Mouse (Mus musculus) urinary bladder, adult 2 months (tissue): ENCODE data around the gene Ap2a1. TPM values are rescaled to one million over a fixed set of nuclear protein-coding genes. Genes with fewer than 3 reads are reported as not detected.
"Not testable (repeated sequence)": the region's sequence is repeated elsewhere in the genome, so short reads cannot be mapped to it uniquely, and the experiment has no call there.

Source experiments
- DNase-seq: peaks from one replicate; pipeline ENCODE4 v3.0.0; 2022; ENCODE audit warnings: low spot score
- polyA plus RNA-seq: library from polyadenylated mRNA; depleted of rRNA; stranded (reverse); fragments of >200 nt; gene quantifications from 2 replicates; pipeline ENCODE4 v1.2.3, GENCODE M21; 2012

Ap2a1 gene
- polyA plus RNA-seq, 1 experiment, result 77.7 TPM

DNA sequence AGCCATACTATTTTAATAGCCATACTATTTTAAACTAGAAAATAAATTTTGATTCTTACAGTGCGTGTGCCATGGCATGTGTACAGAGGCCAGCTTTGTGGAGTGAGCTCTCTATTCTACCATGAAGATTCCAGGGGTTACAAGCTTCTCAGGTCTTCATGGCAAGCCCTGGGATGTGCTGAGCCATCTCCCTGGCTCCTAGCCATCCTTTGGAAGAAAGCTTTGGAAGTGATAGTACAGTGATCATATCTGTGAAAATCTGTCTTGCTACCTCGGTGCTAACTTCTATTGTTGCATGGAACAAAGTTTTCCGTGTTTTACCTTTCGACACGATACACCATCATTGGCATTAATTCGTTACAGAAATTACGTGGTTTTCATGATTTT, 34.1 kb downstream of the Ap2a1 start:
- DNase-seq, result no peak

DNA sequence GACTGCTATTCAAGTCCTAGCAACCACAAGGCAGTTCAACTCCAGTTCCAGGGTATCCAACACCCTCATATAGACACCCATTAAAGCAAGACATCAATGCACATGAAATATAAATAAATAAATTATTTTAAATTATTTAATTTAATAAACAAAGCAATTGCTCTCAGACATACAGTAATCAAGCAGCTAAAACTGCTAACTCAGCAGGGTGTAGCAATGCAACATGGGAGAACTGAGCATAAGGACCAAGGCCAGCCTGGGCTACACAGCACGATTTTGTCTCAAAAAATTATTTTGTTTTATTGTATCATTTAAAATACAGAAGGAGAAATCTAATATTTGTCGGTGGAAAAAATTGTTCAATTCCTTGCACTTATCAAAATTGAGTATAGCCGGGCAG, 35.1 kb downstream of the Ap2a1 start:
- no peak for DNase-seq

DNA sequence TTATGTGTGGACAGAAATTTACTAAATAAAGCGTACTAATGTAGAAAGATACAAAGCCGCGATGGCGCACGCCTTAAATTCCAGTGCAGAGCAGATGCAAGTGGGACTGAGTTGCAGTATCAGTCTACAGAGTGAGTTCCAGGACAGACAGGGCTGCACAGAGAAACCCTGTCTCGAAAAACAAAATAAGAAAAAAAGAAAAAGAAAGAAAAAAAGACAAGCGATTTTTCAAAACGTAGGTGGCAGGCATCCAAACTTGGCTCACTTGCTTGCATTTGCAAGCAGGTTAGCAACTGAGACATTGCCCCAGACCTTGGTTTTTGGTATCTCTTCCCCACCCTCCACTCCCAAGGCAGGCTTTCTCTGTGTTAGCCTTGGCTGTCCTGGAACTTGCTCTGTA, 36.1 kb downstream of the Ap2a1 start:
- no peak for DNase-seq

DNA sequence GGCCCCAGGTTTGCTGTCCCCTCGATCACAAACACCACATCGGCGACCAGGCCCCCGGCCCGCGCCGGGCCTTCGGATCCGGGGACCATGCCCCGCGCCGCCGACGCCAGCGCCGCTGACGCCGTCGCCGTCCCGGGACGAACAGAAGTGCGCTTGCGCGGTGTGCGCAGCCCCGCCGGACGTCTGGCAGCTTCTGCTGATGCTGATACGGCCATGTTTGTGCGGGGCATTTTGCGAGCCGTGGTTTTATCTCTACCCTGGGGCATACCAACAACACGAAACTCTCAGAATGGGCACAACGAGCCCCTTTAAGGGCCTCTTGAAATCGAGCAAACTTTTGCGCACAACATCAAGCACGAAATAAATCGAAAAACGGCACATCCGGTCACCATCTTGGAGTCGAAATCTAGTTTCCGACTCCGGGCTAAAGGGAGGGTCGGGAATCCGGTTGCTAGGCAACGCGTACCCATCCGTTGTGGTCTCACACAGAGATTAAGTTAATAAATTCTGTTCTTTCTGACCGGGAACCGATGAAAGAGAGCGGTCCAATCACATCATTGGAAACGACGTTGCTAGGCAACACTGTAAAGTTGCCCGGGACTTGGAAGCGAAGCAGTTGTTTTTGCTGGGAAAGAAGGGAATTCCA, 36.9 kb downstream of the Ap2a1 start, which contains the start of gene Med25:
Gene Med25 (minus strand): TSS at position 437 of the 646 bp plus-strand sequence.
- peak; percentile 79 for DNase-seq

DNA sequence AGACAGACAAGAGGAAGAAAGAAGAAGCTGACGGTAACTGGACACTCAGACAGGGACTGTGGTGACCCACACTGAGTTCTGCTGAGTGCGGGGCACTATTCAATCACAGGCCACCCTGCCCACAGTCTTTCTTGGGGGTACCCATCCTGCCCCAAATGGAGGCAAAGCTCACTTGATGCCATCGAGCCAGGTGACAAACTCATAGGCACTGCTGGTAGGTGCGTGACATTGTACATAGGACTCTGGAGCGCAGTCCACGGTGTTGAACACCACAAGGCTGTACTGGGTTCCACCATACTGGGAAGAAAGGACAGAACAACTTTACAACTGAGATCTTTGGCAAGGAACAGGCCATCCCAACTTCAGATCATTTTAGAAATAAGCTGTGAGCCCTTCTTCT, 37.7 kb downstream of the Ap2a1 start:
- no peak for DNase-seq

DNA sequence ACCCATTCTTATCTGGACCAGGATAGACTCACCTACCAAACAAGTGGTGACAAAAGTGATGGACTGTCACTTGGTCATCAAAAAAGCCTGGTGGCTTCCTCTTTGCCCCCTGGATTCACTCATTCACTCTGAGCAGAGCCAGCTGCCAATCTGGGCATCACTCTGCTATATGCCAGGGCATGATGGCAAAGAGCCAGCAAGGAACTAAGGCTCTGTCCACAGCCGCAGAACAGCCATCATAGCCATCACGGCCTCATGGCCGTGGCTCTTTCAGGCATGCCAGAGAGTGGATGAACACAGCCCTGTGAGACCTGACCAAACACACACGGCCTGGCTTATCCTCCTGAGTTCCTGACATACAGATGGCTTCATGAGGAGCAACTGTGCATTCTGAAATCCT, 38.6 kb downstream of the Ap2a1 start:
- DNase-seq, result no peak

DNA sequence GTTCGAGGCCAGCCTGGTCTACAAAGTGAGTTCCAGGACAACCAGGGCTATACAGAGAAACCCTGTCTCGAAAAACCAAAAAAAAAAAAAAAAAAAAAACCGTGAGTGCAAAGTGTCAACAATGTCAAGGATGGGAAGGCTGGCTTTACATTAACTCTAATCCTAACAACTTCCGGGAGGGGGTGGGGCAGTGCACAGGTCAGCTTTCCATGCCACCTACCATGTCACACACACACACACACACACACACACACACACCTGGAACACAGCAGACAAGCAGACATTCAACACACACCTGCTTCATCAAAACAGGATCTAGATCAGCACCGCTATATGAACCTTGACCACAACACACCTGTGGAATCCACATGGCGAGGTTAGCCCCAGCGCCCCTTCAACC, 39.1 kb downstream of the Ap2a1 start:
- no peak for DNase-seq

DNA sequence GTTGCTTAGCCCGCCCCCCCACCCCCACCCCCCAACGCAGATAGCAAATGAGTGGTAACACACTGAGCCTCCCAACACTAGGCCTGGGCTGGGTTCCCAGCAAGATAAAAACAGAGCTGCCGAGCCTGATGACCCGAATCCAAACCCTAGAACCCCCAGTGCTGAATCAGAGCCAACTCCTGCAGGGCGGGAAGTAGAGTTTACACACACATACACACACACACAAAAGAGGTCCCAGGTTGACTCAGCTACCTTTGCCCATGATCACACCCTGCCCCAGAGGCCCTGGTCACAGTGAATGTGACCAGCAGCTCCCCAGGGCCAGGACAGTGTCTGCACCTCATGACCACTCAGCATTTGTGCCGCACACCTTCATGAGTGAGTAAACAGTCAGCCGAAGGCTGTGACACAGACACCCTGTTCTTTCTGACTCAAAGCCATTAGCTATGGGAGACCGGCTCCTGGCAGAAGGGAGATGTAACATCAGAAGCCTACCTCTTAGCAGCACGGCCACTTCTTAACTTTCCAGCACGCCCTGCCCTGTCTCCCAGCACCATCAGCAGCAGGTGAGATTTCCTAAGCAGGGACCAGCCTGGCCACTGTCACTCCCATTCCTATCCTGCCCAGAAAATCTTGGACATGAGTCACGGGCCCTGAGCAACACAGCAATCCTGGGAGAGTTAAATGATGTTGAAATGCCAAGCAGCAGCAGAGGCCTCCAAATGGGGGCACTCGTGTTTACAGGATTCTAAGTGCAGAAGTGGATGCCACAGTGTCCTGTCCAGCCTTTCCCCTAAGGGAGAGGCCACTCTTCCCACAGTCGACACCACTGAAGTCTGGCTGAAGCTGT, 40.8 kb downstream of the Ap2a1 start:
- DNase-seq, result no peak

DNA sequence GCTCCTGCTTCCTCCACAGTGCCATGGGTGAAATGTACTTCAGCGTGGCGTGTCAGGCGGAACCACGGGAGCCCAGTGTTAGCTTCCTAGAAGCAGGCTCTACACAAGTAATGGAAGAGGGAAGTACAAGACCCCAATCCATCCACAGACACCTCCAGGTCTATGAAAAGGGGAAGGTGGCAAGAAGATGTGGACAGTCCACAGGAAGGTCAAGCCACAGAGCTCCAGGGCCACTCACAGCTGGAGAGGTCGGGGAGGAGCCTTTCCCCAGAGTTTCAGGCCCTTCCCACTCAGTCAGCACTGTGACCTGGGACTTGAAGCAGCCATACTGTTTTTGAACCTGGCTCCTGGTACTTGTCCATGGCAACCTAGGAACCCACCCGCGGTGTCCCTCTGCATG, 42.3 kb downstream of the Ap2a1 start:
- DNase-seq, result no peak

DNA sequence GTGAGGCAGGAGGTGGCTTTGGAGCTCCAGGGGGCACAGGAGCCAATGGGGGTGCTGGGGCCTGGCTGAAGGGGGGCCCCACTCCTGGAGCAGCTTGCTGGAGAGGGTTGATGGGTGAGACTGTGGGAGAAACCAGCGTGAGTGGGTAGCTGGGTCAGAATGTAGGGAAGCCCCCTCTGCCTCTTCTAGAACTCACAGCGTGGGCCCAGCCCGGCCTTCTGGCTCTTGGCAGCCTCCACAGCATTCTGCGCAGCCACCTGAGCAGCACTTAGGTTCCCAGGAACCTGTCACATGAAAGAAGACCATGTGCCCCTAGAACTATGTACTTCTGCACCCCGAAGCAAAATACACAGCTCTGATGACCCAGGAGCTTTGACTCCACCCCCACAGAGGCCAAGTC, 44.7 kb downstream of the Ap2a1 start:
- no peak for DNase-seq

DNA sequence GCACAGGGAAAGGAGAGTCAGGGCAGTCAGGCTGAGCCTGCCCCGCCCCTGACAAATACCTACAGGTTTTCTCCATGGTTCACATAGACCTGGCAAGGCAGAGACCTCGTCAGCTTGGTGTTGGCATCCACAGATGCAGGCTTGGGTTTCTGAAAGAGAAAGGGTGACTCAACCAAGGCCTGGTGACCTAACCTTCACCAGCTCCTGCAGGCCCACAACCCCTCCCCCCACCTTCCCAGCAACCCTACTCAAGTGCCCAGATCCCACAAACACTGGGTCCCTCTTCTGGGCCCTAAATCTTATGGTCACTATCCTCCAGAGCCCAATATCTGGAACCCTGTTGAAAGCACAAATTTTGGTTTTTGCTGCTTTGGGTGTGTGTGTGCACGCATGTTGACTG, 46.3 kb downstream of the Ap2a1 start:
- no peak for DNase-seq

DNA sequence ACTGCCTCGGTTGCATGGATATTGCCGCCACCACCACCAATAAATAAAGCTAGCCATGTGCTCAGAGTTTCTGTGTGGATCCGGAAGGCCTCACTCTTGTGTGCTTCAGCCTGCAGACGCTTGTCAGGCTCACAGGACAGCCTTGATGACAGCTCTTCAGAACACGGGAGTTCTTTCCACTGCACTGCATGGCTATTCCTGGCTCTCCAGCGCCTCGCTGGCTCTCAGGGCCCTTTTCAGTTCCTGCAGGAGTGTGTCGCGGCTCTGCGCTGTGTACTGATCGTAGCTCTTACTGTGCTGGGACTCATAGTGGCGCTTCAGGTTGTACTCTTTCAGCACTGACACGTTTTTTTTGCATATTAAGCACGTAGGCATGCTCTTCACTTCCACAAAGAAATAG, 51.5 kb downstream of the Ap2a1 start:
- DNase-seq, result no peak

DNA sequence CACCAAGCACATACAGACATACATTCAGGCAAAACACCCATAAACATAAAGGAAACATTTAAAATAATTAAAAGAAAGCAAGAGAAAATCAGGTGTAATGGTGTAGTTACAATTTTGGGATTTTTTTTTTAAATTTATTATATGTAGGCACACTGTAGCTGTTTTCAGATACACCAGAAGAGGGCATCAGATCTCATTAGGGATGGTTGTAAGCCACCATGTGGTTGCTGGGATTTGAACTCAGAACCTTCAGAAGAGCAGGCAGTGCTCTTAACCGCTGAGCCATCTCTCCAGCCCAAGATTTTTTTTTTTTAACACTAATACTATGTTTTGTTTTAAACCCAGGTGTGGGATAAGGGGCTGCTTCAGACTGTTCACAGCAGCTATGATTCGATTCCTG, 57.5 kb downstream of the Ap2a1 start:
- DNase-seq, result not testable (repeated sequence)

DNA sequence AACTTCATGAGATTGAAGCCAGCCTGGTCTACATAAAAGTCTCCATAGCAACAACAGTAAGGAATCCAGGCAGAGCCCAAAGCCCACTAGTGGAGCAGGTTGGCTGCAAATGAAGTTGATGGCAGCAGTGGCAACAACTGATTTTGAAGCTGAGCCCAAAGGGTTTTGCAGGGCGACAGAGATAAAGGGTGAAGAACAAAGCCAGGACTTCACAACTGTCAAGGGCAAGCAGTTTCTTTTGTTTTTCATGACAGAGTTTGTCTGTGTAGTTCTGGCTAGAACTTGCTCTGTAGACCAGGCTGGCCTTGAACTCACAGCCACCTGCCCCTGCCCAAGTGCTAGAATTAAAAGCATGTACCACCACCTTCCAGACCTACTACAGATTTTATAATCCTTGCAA, 58.1 kb downstream of the Ap2a1 start:
- DNase-seq, result no peak

DNA sequence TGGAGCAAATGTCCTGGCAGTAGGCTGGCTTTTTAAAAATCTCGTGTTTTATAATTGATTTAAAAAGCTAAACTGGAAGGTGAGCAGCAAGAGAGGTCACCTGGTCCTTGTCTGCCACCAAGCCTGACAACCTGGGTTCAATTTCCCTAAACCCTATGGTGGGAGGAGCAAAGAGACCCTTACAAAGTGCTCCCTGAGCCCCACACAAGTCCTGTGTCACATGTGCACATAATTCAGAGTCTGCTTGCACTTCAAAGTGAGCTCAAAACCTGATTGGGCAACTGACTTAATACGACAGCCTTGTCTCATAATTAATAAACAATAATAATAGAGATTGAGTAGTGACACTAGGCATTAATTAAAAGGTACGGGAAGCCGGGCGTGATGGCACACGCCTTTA, 58.7 kb downstream of the Ap2a1 start:
- DNase-seq, result no peak

DNA sequence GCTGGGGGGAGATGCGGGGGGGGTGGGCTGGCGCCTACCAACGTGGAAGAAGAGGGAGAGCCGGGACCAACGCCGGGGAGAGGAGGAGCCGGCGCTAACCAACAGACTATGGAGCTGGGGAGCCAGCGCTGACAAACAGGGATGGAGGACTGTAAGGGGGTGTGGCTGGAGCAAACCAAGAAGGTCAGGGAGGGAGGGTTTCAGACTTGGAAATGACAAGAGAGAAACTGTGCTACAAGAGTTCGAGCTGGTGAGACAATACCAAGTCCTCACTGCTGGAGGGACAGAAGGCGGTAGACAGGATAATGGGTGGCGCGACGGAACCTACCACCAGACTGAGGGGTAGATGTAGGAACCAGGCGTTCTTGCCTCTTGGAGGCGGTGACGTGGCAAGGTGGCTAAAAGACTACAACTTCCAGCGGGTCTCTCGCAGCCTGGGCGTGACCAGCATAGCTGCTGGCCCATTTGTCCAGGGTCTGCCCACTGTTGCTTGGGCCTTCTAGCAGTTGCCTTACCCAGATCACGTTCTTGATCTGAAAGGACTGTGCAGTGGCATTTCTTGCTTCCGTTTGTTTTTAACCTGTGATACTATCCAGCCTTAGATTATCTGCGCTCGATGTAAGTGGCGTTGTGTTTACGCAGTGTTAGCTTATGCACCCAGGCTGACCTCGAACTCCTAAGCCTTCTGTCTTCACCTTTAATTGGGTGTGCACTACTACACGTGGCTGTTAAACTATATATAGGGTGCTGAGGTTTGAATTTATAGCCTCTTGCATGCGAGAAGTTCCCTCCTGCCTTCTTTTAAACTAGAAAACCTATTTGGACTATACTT, 59.4 kb downstream of the Ap2a1 start, which contains the start of gene Ptov1:
Gene Ptov1 (minus strand): TSS at position 92 of the 832 bp plus-strand sequence.
- peak; percentile 73 for DNase-seq

DNA sequence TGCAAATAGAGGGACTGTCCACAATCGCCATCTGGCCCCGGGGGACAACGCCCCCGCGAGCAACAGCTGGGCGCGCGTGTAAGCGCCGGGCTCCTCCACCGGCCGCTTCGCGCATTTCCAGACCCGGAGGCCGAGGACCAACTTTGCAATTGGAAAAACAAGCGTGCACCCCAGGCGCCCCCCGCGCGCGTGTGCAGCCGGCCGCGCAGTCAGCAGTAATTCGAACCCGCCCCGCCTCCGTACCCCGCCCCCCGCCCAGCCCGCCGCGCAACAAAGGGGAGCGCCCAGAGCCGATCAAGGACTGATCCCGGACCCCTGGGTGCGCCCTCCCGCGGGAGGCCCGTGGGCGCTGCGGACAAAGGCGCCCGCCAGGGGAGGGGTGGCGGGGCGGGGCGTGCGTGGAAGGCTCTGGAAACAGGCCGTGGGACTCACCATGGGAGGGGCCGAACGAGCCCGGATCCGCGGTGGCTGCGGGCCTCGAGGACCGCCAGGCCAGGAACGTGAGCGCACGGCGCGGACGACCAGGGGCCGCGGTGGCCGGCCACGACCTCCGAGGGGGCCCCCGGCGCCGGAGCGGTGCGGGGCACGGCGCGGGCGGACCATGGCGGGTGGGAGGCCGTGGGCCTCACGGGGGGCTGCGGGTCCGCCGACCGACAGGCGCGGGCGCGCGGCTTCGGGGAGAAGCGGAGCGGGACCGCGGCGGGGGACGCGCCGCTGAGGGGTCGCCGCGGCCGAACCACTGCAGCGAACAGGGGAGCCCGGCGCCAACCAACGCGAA, 60.2 kb downstream of the Ap2a1 start:
- peak; percentile 77 for DNase-seq

DNA sequence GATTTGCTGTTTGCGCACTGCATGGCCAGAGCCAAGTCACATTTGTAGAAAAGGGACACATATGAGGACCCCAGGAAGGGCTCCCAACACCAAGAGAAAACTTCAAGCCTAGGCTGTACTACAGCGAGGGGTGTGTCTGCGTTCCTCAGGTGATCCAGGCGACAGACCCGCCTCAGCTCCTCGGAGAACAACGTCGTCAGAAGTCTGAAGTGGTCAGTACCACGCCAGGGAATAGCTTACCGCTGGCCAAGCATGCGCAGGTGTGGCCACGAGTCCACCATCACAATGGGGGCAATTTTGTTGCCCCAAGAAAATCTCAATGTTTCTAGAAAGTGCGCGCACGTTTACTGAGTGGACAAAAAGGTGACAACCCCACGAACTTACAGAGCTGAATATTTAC, 60.8 kb downstream of the Ap2a1 start:
- DNase-seq, result no peak

DNA sequence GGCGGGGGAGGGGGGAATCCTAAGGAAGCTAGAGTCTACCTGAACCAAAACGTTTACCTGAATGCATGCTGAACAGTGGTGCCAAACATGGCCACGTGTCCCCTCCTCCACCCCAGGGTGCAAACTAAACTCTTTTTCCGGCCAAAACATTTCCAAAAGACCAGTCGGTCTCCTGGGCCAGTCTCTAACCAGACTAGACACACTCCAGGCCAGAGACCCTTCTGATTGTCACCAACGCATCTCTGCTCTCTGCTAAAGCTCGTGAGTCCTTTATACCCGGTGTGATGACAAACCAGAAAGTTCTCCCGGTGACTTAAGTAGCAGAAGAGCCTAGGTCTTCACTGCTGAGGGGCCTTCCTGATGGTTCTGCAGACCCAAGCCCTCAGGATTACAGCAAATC, 61.5 kb downstream of the Ap2a1 start:
- no peak for DNase-seq

DNA sequence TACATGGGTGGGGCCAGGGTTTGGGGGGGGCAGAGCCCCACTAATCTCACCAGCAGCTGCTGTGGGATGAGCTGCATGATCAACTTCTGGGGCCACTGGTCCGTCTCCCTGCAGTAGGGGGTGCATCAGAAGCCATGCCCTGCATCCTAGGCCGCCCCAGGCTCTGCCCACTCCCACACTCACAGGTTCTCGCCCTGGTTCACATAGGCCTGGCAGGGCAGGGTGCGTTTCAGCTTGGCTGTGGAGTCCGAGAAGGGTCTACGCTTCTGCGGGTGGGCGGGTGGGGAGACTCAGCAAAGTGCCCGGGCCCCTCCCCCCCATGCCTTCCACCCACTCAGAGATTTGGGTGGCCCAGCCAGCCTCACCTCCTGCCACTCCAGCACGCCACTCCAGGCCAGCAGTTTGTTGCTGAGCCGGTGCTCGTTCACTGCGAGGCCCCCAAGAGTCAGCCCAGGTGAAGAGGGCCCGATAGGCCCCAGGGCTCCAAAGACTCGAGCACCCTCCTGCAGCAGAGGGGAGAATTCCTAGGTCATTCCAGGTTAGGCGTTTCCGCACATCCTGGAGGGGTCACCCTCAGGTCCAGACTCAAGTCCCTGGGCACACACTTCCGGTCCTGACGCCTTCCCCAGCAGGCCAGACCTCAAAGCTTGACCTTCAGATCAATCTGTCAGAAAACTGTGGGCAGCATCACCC, 62.1 kb downstream of the Ap2a1 start:
- DNase-seq, result no peak
